Comparison of ENCODE assay signal across 21 mouse cellular contexts in the genomic region with DNA sequence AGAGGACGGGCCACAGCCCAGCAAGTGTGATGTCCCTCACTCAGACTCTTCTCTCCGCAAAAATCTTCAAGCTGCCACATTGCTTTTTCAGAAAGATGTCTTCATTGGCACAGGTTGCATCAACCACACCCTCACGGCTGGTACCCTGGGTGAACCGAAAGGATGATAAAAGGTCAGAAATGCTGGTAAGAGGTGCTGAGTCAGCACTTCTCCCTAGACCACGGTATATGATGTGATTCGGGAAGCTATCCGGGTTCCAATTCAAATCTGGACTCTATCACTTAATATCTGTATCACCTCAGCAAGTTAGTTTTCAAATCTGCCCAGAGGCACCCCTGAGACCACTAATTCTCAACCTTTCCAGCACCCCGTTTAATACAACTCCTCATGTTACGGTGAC.
"Had no signal": no experiment of that assay in that cellular context is flagged by ENCODE, and none has a peak within 500 bp of the region (broad histone marks: within the 10 kb centered on the region; RNA-seq: fewer than 3 reads in every experiment).

No protein-coding gene starts in this region.

- H3K4me2 ChIP-seq: heart, embryonic 11.5 days; heart, embryonic 12.5 days; heart, embryonic 13.5 days; heart, embryonic 15.5 days; hindbrain, embryonic 13.5 days; hindbrain, embryonic 14.5 days; hindbrain, embryonic 15.5 days; intestine, embryonic 15.5 days; kidney, embryonic 15.5 days had no signal

- DNase-seq: kidney, adult 11 months; kidney, adult 18-20 months; kidney, adult 8-10 months; layer of hippocampus, adult 9-11 months; layer of hippocampus, postnatal 36 days had no signal

- H3K9me3 ChIP-seq: heart, embryonic 10.5 days; heart, embryonic 12.5 days; heart, embryonic 13.5 days; heart, embryonic 15.5 days; hindbrain, embryonic 10.5 days; hindbrain, embryonic 13.5 days; hindbrain, embryonic 15.5 days; intestine, embryonic 15.5 days; kidney, embryonic 15.5 days had no signal

- H3K36me3 ChIP-seq: heart, embryonic 10.5 days; heart, embryonic 12.5 days; heart, embryonic 13.5 days; heart, embryonic 15.5 days; hindbrain, embryonic 10.5 days; hindbrain, embryonic 13.5 days; hindbrain, embryonic 15.5 days; intestine, embryonic 15.5 days; kidney, embryonic 15.5 days had no signal

- H3K4me3 ChIP-seq: heart, embryonic 10.5 days; heart, embryonic 12.5 days; heart, embryonic 13.5 days; heart, embryonic 15.5 days; hindbrain, embryonic 10.5 days; hindbrain, embryonic 13.5 days; hindbrain, embryonic 15.5 days; intestine, embryonic 15.5 days; kidney, embryonic 15.5 days; layer of hippocampus, adult 2 months; left cerebral cortex, adult 2 months had no signal

- ATAC-seq: inflammation-experienced regulatory T-cells, adult 6 months; intestine, postnatal 0 days had no signal

- H3K9ac ChIP-seq: heart, embryonic 12.5 days; heart, embryonic 13.5 days; heart, embryonic 15.5 days; hindbrain, embryonic 13.5 days; hindbrain, embryonic 14.5 days; hindbrain, embryonic 15.5 days; intestine, embryonic 15.5 days; kidney, embryonic 15.5 days had no signal

- H3K27me3 ChIP-seq: heart, embryonic 15.5 days; hindbrain, embryonic 13.5 days; hindbrain, embryonic 15.5 days; intestine, embryonic 15.5 days; kidney, embryonic 15.5 days had no signal

- H3K27ac ChIP-seq: heart, embryonic 10.5 days; heart, embryonic 13.5 days; heart, embryonic 15.5 days; hindbrain, embryonic 13.5 days; hindbrain, embryonic 14.5 days; hindbrain, embryonic 15.5 days; hindbrain, postnatal 0 days; intestine, embryonic 15.5 days; layer of hippocampus, adult 2 months; left cerebral cortex, adult 2 months had no signal
